Mouse (Mus musculus) embryo, embryonic 10.5 days (tissue): ENCODE results near the gene Hexim1.

Experiments used
- DNase-seq: peaks from one replicate; pipeline ENCODE4 v3.0.0-alpha.2; 2015; ENCODE audit warnings: low spot score

Hexim1 gene

DNA sequence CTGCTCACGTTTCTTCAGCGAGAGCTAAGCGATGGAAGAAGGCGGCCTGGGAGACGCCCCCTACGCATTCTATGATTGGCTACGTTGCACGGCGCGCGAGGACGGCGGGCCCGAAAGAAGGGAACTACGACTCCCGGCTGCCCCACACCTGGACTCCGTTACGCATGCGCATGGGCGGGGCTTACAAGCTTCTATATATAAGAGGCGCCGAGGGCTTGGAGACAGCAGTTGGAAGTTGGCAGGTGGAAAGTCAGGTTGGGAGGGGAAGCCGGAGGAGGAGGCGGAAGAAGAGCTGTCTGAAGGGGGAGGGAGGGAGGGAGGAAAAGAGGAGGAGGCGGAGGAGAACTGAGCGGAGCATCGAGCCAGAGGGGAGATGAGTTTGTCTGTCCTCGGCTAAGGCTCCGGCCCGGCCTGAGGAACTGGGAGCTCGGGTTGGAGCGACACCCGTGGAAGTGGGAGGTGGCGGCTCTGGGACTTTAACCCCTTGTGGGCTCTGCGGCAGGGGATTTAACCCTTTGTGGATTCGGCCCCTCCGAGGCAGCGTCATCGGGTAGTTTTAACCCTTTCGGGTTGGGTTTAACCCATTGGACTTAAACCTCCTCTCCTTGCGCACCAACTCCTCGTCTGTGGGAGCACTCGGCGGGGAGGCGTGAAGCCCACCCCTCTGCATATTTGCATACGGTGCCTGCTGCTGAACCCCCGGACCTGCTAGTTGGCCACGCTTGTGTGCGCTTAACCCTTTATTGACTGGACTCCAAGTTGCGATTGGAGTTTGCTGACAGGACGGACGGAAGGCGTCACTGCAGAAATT lies at the start of gene Hexim1:
TSS of gene Hexim1 (plus strand) at position 224 of the 811 bp plus-strand sequence.
- DNase-seq = peak; percentile 100

- no peak for DNase-seq
Measured at GRCm38 (mm10) chr11:103067051-103067361, 49.0 kb upstream of the Hexim1 start.

DNA sequence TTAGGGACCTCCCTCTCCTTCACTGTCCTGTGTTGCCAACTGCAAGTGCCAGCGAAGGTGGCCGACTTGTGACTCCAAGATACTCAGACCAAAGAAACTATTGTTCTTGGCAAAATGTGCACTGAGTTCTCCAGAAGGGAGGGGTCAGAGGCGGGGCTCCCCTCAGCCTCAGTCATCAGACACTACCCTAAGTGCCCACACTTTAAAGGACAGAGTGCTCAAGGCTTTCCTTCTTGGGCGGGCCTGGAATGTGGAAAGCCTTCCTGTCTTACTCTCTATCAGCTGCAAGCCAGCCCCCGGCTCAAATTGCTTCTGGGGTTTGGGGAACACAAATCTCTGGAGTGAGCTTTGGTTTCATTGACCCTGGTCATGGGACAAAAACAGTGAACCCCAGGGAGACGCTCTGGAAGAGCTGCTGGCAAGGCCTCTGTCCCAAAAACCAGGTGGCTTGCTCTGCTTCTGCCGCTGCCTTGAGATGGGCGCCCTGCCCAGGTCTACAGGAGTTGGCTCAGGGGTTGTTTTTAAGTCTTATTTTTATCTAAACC lies 48.5 kb upstream of the Hexim1 start:
- no peak for DNase-seq

- no peak for DNase-seq
Measured at GRCm38 (mm10) chr11:103068272-103068671, 47.8 kb upstream of the Hexim1 start.

GRCm38 (mm10) chr11:103068884-103069283 lies 47.1 kb upstream of the Hexim1 start:
- no peak for DNase-seq

DNA sequence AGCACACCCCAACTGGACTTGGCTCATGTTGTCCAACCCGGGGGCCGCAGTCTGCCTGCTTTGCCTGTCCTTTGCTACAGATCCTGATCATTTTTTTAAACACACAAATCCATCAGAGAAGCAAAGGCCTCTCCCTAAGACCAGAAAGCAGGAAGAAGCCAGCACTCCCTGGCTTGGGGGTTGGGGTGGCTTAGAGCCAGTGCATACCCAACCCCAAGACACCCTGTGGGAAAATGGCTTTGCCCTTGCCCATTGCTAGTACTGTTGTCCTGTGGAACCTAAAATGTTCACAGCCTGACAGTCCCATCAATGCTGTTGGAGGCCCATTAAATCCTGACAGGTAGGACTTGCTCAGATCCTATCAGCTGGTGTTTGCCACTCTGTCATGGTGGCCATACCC lies 46.3 kb upstream of the Hexim1 start:
- DNase-seq = no peak

GRCm38 (mm10) chr11:103070322-103070880 lies 45.6 kb upstream of the Hexim1 start:
- DNase-seq = no peak

DNA sequence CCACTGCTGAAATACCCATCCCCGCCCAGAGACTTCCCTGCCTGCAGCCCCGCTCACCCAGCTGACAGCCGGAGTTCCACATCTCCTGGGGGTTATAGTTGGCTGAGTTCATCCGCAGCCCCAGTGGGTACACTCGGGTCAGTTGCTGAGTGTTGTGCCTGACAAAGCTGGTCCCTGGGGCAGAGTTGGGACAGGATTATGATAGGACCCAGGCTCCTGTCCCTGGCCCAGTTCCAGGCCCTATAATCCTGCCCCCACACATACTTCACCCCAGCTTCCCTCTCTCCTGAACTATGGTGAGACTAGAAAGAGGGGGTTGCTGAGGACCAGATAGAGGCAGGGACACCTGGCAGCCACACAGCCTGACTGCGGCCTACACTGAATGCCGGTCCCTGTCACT lies 42.4 kb upstream of the Hexim1 start:
- no peak for DNase-seq

DNA sequence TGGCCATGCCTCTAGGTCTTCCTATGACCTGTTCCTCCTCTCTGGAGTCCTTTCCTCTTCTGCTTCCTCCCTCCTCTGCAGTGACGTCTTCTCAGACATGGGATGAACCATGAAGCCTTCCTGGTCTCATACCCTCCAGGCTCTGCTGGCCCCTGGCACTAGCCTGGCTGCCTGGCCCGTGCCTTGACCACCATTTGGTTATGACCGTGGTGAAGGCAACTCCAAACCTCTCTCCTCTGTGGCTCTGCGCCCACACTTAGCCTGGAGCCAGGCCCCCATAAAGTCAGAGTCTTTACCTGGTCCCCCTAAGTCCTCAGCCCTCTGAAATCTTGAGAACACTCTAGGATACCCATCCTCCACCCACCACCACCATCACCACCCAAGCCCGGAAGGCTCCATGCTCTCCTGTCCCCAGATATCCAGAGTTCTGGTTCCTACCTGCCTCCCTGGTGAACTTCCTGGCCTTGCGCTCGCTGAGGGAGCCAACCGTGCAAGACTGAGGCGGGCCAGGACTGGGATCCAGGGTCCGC lies 41.8 kb upstream of the Hexim1 start:
- DNase-seq = no peak

DNA sequence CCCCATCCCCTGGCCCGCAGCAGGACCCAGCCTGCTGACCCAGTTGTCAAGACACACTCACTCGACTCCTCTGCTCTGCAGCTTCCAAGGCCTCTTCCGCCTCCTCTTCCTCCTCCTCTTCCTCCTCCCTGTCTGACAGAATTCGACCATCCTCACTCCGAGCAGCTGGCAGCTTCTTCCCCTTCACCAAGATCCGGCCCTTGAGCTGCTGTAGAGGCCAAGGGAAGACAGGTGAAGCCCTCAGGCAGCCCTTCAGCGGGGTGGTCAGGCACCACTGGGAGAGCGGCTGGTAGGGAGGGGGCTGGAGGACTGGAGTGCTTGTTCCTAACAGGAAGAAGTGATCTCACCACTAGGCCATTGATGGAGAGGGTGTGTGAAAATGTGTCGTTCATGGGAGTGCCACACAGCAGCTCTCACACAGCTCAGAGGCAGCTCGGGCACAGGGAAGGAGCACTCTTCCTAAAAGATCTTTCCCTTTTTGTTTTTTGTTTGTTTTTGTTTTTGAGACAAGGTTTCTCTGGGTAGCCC lies 41.2 kb upstream of the Hexim1 start:
- no peak for DNase-seq

- no peak for DNase-seq
Measured at GRCm38 (mm10) chr11:103076010-103076409, 40.0 kb upstream of the Hexim1 start.

DNA sequence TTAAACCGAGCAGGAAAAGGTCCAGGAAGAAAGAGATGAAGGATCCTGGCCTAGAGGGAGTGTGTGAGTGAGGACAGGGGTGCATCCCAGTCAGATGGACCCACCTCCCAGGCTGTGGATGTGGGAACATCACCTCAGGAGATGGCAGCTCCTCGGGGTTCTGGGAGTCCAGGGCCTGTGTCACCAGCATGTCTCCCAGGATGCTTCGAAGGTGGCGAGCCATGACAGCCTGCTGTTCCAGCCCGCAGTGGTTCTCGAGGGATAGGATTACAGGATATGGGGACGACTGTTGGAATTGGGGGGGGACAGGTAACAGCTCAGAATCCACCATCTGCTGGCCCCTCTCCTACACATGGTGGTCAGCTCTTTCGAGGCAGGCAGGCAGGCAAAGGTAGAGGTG lies 39.5 kb upstream of the Hexim1 start:
- DNase-seq = no peak

- no peak for DNase-seq
Measured at GRCm38 (mm10) chr11:103078131-103078530, 37.9 kb upstream of the Hexim1 start.

DNA sequence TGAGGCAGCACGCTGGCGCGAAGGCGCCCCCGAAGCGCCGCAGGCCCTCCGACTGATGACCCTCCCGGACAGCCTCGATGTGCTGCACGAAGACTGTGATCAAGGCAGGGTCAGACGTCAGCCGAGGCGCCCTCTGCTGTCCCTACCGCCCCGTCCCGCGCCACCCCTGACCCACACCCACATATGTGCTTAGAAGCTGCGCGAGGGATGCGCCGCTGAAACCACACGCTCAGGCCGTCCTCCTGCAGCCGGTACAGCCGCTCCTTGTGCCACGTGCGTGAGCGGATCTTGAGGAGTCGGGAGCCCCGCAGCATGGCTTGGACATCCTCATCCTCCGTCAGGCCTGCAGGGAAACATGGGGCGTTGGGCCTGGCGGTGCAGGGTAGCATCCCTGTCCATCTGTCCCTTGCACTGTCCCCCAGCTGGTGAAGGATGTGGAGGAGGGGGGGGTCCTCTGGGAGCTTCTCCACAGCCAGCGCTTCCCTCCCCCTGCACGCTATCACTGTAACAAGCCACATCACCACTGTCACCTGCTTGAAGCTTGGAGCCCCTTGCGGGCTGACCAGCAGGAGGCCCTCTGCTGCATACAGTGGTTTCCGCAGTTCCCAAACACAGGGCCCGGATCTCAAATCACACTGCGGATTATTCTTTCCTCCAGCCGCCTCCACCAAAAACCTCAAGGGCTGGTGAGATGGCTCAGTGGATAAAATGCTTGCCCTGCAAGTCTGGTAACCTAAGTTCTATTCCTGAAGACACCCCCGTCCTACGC lies 35.5 kb upstream of the Hexim1 start:
- DNase-seq = peak; percentile 66

- no peak for DNase-seq
Measured at GRCm38 (mm10) chr11:103081631-103082030, 34.4 kb upstream of the Hexim1 start.

- no peak for DNase-seq
Measured at GRCm38 (mm10) chr11:103093306-103093705, 22.7 kb upstream of the Hexim1 start.

- DNase-seq = no peak
Measured at GRCm38 (mm10) chr11:103093862-103094833, 21.9 kb upstream of the Hexim1 start.

- DNase-seq = no peak
Measured at GRCm38 (mm10) chr11:103095107-103095670, 20.8 kb upstream of the Hexim1 start.

GRCm38 (mm10) chr11:103095801-103096200 lies 20.2 kb upstream of the Hexim1 start:
- no peak for DNase-seq

DNA sequence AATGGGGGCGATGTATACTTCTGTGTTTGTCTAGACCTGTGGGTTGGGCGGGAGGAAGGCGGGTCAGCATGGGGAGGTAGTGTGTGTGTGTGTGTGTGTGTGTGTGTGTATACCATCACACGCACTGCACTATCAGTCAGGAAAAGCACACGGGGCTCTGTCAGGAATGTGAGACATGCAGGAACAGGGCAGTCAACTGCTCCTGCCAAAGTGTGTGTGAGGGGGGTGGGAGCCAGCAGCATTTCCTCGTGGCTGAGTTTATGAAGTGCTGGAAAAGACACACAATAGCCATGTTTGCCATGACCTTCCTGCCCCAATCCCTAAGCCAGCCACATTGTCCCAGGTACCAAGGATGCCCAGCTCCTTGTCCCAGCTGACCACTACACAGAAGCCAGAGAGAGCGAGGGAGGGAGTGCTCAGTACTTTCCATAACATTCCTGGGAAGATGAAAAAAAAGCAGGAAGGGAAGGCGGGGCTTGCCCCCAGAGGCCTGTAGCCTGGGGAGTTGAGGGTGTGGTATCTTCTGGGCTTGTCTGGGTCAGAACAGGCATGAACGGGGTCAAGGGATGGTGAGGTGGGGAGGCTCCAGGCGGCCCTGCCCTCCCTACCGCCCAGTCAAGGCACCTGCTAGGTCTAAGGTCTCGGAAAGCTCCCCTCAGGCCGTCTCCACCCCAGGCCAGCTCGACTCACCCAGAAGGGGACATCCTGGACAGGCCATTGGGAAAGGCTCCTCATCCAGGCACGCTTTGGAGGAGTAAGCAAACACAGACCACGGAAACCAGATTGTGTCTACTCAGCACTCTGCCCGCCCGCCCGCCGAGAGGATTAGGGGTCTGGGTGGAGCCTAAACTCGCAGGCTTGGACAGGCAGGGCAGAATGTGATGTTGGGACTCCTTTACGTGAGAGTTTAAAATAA lies 18.8 kb upstream of the Hexim1 start:
- DNase-seq = no peak
